Comparison of ENCODE assay signal across 14 mouse cellular contexts in the genomic region with DNA sequence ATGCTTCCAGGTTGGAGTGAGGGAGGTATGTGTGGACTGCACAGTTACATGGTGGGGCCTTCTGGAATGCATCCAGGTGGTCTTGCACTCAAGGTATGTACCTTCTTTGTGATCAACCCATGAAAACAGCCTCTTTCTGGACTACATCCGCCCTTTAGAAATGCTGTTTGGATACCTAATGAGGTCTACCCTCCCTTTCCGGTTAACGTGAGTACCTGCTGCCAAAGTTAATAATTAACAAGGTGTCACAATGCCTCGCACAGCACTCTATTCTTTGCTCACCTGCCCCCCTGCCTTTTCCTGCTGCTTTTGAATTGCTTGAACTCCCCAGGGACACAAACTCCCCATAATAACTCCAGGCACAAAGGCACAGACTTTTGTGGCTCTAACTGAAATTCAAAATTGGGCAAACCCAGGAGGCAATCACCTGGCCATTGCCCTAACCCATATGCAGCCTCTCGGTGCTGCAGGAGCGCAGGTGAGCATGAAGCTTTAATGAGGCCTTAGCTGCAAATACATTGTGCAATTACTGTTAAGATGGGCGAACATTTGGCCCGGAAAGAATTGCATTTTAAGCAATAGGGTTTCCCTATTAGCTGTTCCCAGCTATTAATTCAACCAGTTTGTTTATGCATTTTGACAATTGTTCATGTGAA.
DNase-seq lines count a peak whose midpoint lies in the region; ATAC-seq and TF ChIP-seq lines count a peak whose summit lies in the region.
"Had no signal": no experiment of that assay in that cellular context is flagged by ENCODE, and none has a peak within 500 bp of the region (broad histone marks: within the 10 kb centered on the region; RNA-seq: fewer than 3 reads in every experiment).

No protein-coding gene starts in this region.

- no peak overlapping the region for H3K4me3 ChIP-seq in liver, postnatal 0 days (ENCODE audit: low read depth, low read length)
- no peak overlapping the region for H3K4me3 ChIP-seq in lung, embryonic 15.5 days
- H3K4me3 ChIP-seq: embryonic facial prominence, embryonic 13.5 days; neural tube, embryonic 15.5 days had no signal

- H3K36me3 ChIP-seq in liver, postnatal 0 days (replicated peaks; ENCODE audit: insufficient read depth, low read length), result no peaks in the 10 kb centered on the region
- H3K36me3 ChIP-seq in lung, embryonic 15.5 days, result no peaks in the 10 kb centered on the region
- H3K36me3 ChIP-seq: embryonic facial prominence, embryonic 13.5 days; neural tube, embryonic 15.5 days had no signal

- no peaks in the 10 kb centered on the region for H3K27me3 ChIP-seq in liver, postnatal 0 days (ENCODE audit: insufficient read depth, low read length)
- H3K27me3 ChIP-seq in lung, embryonic 15.5 days, result no peaks in the 10 kb centered on the region
- H3K27me3 ChIP-seq: neural tube, embryonic 15.5 days had no signal

- H3K27ac ChIP-seq in liver, postnatal 0 days (ENCODE audit: low read depth), result no peak overlapping the region
- H3K27ac ChIP-seq in lung, embryonic 15.5 days, result peak overlapping the region; percentile 59
- H3K27ac ChIP-seq: embryonic facial prominence, embryonic 13.5 days; neural tube, embryonic 15.5 days had no signal

- no peak for DNase-seq in liver, postnatal 0 days
- DNase-seq in liver, result no peak
- peak; percentile 56 for DNase-seq in kidney, adult 9 months
- no peak for DNase-seq in retina, postnatal 1 day
- DNase-seq in thymus, postnatal 36 days, result no peak
- no peak for DNase-seq in cerebellum, postnatal 4 days (ENCODE audit: low spot score in 2 of 2)
- DNase-seq in thymus, postnatal 4 days, result no peak
- DNase-seq: cerebellum, adult 9-11 months; heart, postnatal 14 days; right cerebral cortex, postnatal 25 days had no signal

- TF ChIP-seq CTCF in liver, postnatal 0 days (IDR thresholded peaks at IDR 0.05; ENCODE audit: low read depth), result no peak

- no peak overlapping the region for H3K9ac ChIP-seq in liver, postnatal 0 days (replicated peaks)
- H3K9ac ChIP-seq in lung, embryonic 15.5 days, result no peak overlapping the region
- H3K9ac ChIP-seq: embryonic facial prominence, embryonic 13.5 days; neural tube, embryonic 15.5 days had no signal

- 0 out of 2 replicates have a peak overlapping the region, but pooled peaks have one; percentile 1 for H3K4me2 ChIP-seq in liver, postnatal 0 days (ENCODE audit: low read depth, low read length)
- no peak overlapping the region for H3K4me2 ChIP-seq in lung, embryonic 15.5 days
- H3K4me2 ChIP-seq: embryonic facial prominence, embryonic 13.5 days; neural tube, embryonic 15.5 days had no signal

- no peaks in the 10 kb centered on the region for H3K9me3 ChIP-seq in liver, postnatal 0 days (ENCODE audit: low read length)
- H3K9me3 ChIP-seq in lung, embryonic 15.5 days, result no peaks in the 10 kb centered on the region
- H3K9me3 ChIP-seq: embryonic facial prominence, embryonic 13.5 days; neural tube, embryonic 15.5 days had no signal

- ATAC-seq in liver, postnatal 0 days, result peak; percentile 85
- 0 out of 2 replicates have a peak, but pooled peaks have one; percentile 41 for ATAC-seq in lung, embryonic 15.5 days (ENCODE audit: borderline replicate concordance, extremely low read depth, low FRiP score, low TSS enrichment)
- ATAC-seq: forebrain, embryonic 16.5 days had no signal

- no peaks in the 10 kb centered on the region for H3K4me1 ChIP-seq in liver, postnatal 0 days (ENCODE audit: insufficient read depth)
- peaks cover 15% of the 10 kb centered on the region for H3K4me1 ChIP-seq in lung, embryonic 15.5 days
- H3K4me1 ChIP-seq: embryonic facial prominence, embryonic 13.5 days; neural tube, embryonic 15.5 days had no signal

- WGBS in liver, postnatal 0 days (ENCODE audit: insufficient replicate concordance), result 56% methylated on average over 8 of the region's 8 CpGs
- WGBS in lung, embryonic 15.5 days, result 59% methylated on average over 8 of the region's 8 CpGs

- TF ChIP-seq EP300 in liver, postnatal 0 days (IDR thresholded peaks at IDR 0.05; ENCODE audit: low read depth), result no peak
